Mouse (Mus musculus) G1E-ER4 (cell line): ENCODE measurements around the gene Spsb1. TPM values are rescaled to one million over a fixed set of nuclear protein-coding genes. Genes with fewer than 3 reads are reported as not detected.

Source experiments
- GATA1 ChIP-seq: IDR thresholded peaks from one replicate; pipeline ENCODE4 v1.8.0; 2012; ENCODE audit warnings: low read length, inconsistent platforms
- polyA plus RNA-seq: library from polyadenylated mRNA; stranded (reverse); fragments of >175 nt; gene quantifications from 2 replicates; pipeline ENCODE4 v1.2.3, GENCODE M21; 2012

Gene Spsb1
- polyA plus RNA-seq, 1 experiment, result 0.03 TPM

GRCm38 (mm10) chr4:149853698-149854284 is 101.1 kb downstream of the Spsb1 start:
- TF ChIP-seq GATA1, result no peak

DNA sequence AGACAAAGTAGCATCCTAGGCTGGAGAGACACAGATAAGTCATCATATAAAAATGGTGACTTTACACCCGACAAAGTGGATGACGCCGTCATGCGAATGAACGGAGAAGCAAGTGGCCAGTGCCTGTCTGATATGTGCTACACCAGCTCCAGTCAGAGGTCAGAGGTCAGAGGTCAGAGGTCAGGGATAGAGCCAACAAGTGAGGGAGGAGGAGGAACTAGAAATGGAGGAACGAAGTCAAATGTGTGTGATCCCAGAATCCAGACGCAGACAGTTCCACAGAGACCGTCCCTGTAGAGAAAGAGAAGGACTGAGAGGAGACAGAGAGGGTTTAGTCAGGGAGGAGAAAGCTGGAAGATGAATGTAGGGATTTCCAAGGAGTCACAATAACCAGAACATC is 103.3 kb downstream of the Spsb1 start:
- no peak for TF ChIP-seq GATA1

- no peak for TF ChIP-seq GATA1
Measured at GRCm38 (mm10) chr4:149850674-149851073, 104.2 kb downstream of the Spsb1 start.

- TF ChIP-seq GATA1, result no peak
Measured at GRCm38 (mm10) chr4:149850045-149850444, 104.8 kb downstream of the Spsb1 start.

- no peak for TF ChIP-seq GATA1
Measured at GRCm38 (mm10) chr4:149849035-149849434, 105.8 kb downstream of the Spsb1 start.

DNA sequence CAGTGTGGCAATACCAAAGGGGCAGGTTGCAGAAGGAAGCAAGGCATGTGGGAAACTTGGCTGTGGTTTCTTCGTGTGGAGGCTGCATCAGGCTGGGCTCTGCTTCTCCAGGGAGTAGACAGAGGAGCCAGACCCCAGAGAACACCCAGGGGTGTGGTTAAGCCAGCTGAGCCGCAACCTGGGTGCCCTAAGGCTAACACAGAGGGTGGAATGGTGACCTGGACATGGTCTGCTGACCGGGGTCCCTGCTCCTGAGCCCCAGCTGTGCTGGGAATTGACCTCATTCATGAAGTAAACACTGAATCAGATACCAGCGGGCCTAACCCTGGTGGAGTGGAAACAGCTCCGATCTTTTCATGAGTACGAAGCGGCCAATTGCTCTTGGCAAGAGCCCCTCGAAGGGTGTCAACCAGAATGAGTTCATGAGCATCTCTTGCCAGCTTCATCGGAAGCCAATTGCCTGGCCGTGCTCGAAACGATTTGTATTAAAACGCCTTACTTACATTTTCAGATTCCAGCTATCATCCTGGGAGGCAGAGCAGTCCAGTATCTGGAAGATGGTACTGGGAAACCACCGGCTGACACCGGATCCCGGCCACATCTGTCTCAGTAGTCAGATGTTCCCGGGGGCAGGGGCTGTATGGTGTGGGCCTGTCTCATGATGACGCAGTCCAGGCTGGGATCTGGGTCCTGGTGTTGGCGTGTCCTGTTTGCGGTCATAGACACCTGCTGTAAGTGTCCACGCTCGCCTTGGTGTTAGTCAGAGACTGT is 107.8 kb downstream of the Spsb1 start:
- no peak for TF ChIP-seq GATA1

Other genes starting within 250 kb of the Spsb1 start
- gene Tmem201, start 217.0 kb downstream of the Spsb1 start, polyA plus RNA-seq, result 28.6 and 29.1 TPM in 2 replicates
- gene Slc25a33, start 180.8 kb downstream of the Spsb1 start, polyA plus RNA-seq, result 5.5 and 6.9 TPM in 2 replicates
- 0.63 and 0.70 TPM in 2 replicates for gene H6pd, start 54.0 kb upstream of the Spsb1 start, polyA plus RNA-seq
- 0.02 TPM in 2 replicates for gene Gpr157, start 132.3 kb upstream of the Spsb1 start, polyA plus RNA-seq
- gene Slc2a5, start 164.2 kb upstream of the Spsb1 start, polyA plus RNA-seq, result not detected in 2 replicates
- not detected in 2 replicates for gene Slc2a7, start 193.9 kb upstream of the Spsb1 start, polyA plus RNA-seq
- not detected in 2 replicates for gene Car6, start 246.3 kb upstream of the Spsb1 start, polyA plus RNA-seq